Mouse (Mus musculus) thymus, adult 2 months (tissue): ENCODE measurements at regions not wholly inside any gene's neighbourhood (a gene's known extent, or its start where the extent isn't known, plus 50 kb on each side); places are given as distances from the start of the nearest gene placed in this dataset.

ENCODE experiments used
- CTCF ChIP-seq: fragments of 200-500 bp; IDR thresholded peaks from 2 replicates; pipeline ENCODE4 v1.5.1; 2012; ENCODE audit warnings: mild to moderate bottlenecking, control low read depth, low read length, moderate library complexity, borderline replicate concordance; ENCODE audit not compliant: control insufficient read depth, poor library complexity, insufficient read depth; ENCODE audit errors: extremely low read depth
- POLR2A ChIP-seq: fragments of 200-500 bp; IDR thresholded peaks from 2 replicates; pipeline ENCODE4 v1.6.1; 2012; ENCODE audit warnings: mild to moderate bottlenecking, low read length, control low read depth, moderate library complexity; ENCODE audit not compliant: control insufficient read depth, poor library complexity, insufficient read depth; ENCODE audit errors: extremely low read depth

GRCm38 (mm10) chr3:54560056-54560922 is 132.3 kb upstream of the Supt20 start:
- no peak for TF ChIP-seq CTCF
- no peak for TF ChIP-seq POLR2A
